Mouse (Mus musculus): Measurements from ENCODE around the gene Nprl3. TPM values are rescaled to one million over a fixed set of nuclear protein-coding genes. Genes with fewer than 3 reads are reported as not detected.

Gene Nprl3
- polyA plus RNA-seq, 1 experiment from 2014 or later, result 41.8 TPM

- no peaks in the 10 kb centered on the region for H3K4me1 ChIP-seq
- H3K36me3 ChIP-seq, result no peaks in the 10 kb centered on the region
- no peaks in the 10 kb centered on the region for H3K9me3 ChIP-seq
- WGBS, result 79% methylated on average over 3 of the region's 3 CpGs
- ATAC-seq (ENCODE audit: insufficient number of reproducible peaks, low FRiP score, low TSS enrichment, low read depth), result no peak
- H3K27ac ChIP-seq, result no peak overlapping the region
- H3K27me3 ChIP-seq, result no peaks in the 10 kb centered on the region
- no peak overlapping the region for H3K4me3 ChIP-seq
- no peak overlapping the region for H3K9ac ChIP-seq
- no peak overlapping the region for H3K4me2 ChIP-seq
Measured at GRCm38 (mm10) chr11:32186031-32186430, 81.5 kb downstream of the Nprl3 start.

- no peak for ATAC-seq (ENCODE audit: insufficient number of reproducible peaks, low FRiP score, low TSS enrichment, low read depth)
- Histone ChIP-seq H3K27me3 (no peaks in the 10 kb centered on the region), H3K4me1 (no peaks in the 10 kb centered on the region), H3K4me2 (no peak overlapping the region), H3K4me3 (no peak overlapping the region), H3K36me3 (no peaks in the 10 kb centered on the region), H3K9me3 (no peaks in the 10 kb centered on the region), H3K9ac (no peak overlapping the region), H3K27ac (no peak overlapping the region)
- 82% methylated on average over 8 of the region's 8 CpGs for WGBS
Measured at GRCm38 (mm10) chr11:32184469-32184868, 83.0 kb downstream of the Nprl3 start.

DNA sequence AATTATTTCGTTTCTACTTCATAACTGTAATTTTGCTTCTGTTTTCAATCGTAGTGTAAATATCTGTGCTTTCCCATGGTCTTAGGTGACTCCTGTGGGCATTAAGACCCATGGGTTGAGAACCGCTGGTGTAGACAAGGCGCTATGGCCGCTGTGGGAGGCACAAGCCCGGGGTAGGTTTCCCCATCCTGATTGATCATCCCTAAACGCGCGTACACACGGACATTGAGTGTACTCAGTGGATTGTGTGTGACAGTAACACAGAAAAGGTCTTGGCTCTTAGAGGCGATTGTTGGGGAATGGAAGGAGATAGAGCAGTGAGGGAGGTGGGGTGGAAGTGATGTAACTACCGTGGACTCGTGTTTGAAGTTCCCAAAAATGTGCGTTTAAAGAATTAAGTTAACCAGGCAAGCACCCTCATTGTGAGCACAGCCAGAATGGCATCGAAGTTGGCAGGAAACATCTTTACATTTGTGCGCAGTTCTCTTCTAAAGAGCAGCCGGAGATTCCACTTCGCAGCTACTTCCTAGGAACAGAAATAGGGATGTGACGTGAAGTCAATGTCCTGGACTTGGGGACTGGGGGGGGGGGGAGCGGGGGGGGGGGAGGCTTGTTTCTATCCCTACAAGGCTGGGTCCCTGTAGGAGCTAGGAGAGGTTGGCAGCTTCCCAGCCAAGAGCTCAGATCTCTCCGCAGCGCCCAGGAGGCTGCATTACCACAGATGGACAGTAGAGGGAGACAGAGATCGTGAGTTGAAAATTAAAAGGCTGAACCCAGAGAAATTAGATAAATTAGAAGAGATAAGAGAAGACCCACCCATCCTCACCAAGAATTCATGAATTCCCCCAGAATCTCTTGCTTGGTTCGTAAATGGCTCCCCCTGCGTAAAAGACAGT lies 85.3 kb downstream of the Nprl3 start:
- no peaks in the 10 kb centered on the region for H3K36me3 ChIP-seq
- H3K27ac ChIP-seq, result no peak overlapping the region
- ATAC-seq (ENCODE audit: insufficient number of reproducible peaks, low FRiP score, low TSS enrichment, low read depth), result no peak
- H3K4me2 ChIP-seq, result no peak overlapping the region
- H3K9me3 ChIP-seq, result no peaks in the 10 kb centered on the region
- H3K4me1 ChIP-seq, result no peaks in the 10 kb centered on the region
- H3K27me3 ChIP-seq, result no peaks in the 10 kb centered on the region
- no peak overlapping the region for H3K4me3 ChIP-seq
- 45% methylated on average over 25 of the region's 25 CpGs for WGBS
- no peak overlapping the region for H3K9ac ChIP-seq

GRCm38 (mm10) chr11:32181246-32181645 lies 86.3 kb downstream of the Nprl3 start:
- 82% methylated on average over 4 of the region's 4 CpGs for WGBS
- ATAC-seq (ENCODE audit: insufficient number of reproducible peaks, low FRiP score, low TSS enrichment, low read depth), result no peak

GRCm38 (mm10) chr11:32178506-32178905 lies 89.0 kb downstream of the Nprl3 start:
- H3K9me3 ChIP-seq, result no peaks in the 10 kb centered on the region
- no peak overlapping the region for H3K9ac ChIP-seq
- no peak overlapping the region for H3K27ac ChIP-seq
- no peak for ATAC-seq (ENCODE audit: insufficient number of reproducible peaks, low FRiP score, low TSS enrichment, low read depth)
- no peaks in the 10 kb centered on the region for H3K27me3 ChIP-seq
- no peaks in the 10 kb centered on the region for H3K36me3 ChIP-seq
- H3K4me1 ChIP-seq, result no peaks in the 10 kb centered on the region
- no peak overlapping the region for H3K4me2 ChIP-seq
- H3K4me3 ChIP-seq, result no peak overlapping the region
- WGBS, result 79% methylated on average over 1 of the region's 1 CpGs

More at GRCm38 (mm10) chr11:32181246-32181645, 86.3 kb downstream of the Nprl3 start:
- Histone ChIP-seq H3K27ac (no peak overlapping the region), H3K36me3 (no peaks in the 10 kb centered on the region), H3K9me3 (no peaks in the 10 kb centered on the region), H3K9ac (no peak overlapping the region), H3K4me3 (no peak overlapping the region), H3K4me1 (no peaks in the 10 kb centered on the region), H3K4me2 (no peak overlapping the region), H3K27me3 (no peaks in the 10 kb centered on the region)

Other genes starting within 250 kb of the Nprl3 start
- gene Il9r, start 67.4 kb downstream of the Nprl3 start, polyA plus RNA-seq (2015; fragmentation: Nextera tagmentation; extraction: Ambion mirVana), result 0.31 and 0.55 TPM in 2 replicates
- gene Snrnp25, start 62.3 kb downstream of the Nprl3 start, polyA plus RNA-seq (2015; fragmentation: Nextera tagmentation; extraction: Ambion mirVana), result 45.6 and 48.1 TPM in 2 replicates
- 83.7 and 87.5 TPM in 2 replicates for gene Rhbdf1, start 45.4 kb downstream of the Nprl3 start, polyA plus RNA-seq (2015; fragmentation: Nextera tagmentation; extraction: Ambion mirVana)
- 39.4 and 40.0 TPM in 2 replicates for gene Mpg, start 41.2 kb downstream of the Nprl3 start, polyA plus RNA-seq (2015; fragmentation: Nextera tagmentation; extraction: Ambion mirVana)
- gene Hba-x, start 8.7 kb upstream of the Nprl3 start, polyA plus RNA-seq (2015; fragmentation: Nextera tagmentation; extraction: Ambion mirVana), result 54.8 and 106 TPM in 2 replicates
- gene Hba-a1, start 15.8 kb upstream of the Nprl3 start, polyA plus RNA-seq (2015; fragmentation: Nextera tagmentation; extraction: Ambion mirVana), result 6,189 and 6,336 TPM in 2 replicates
- gene Hbq1b, start 19.3 kb upstream of the Nprl3 start, polyA plus RNA-seq (2015; fragmentation: Nextera tagmentation; extraction: Ambion mirVana), result 1.1 TPM in 2 replicates
- 16,413 and 16,715 TPM in 2 replicates for gene Hba-a2, start 28.8 kb upstream of the Nprl3 start, polyA plus RNA-seq (2015; fragmentation: Nextera tagmentation; extraction: Ambion mirVana)
- 0.78 and 0.79 TPM in 2 replicates for gene Hbq1a, start 32.4 kb upstream of the Nprl3 start, polyA plus RNA-seq (2015; fragmentation: Nextera tagmentation; extraction: Ambion mirVana)
- 28.4 and 28.6 TPM in 2 replicates for gene Sh3pxd2b, start 80.1 kb upstream of the Nprl3 start, polyA plus RNA-seq (2015; fragmentation: Nextera tagmentation; extraction: Ambion mirVana)
- gene Ubtd2, start 187.7 kb upstream of the Nprl3 start, polyA plus RNA-seq (2015; fragmentation: Nextera tagmentation; extraction: Ambion mirVana), result 90.6 and 97.1 TPM in 2 replicates